Mouse (Mus musculus): ENCODE measurements at regions not wholly inside any gene's neighbourhood (a gene's known extent, or its start where the extent isn't known, plus 50 kb on each side); places are given as distances from the start of the nearest gene placed in this dataset.

- Histone ChIP-seq H3K27me3 (no peaks in the 10 kb centered on the region), H3K36me3 (no peaks in the 10 kb centered on the region), H3K9me3 (no peaks in the 10 kb centered on the region), H3K4me2 (replicated peaks) (no peak overlapping the region), H3K27ac (replicated peaks) (no peak overlapping the region), H3K9ac (replicated peaks) (no peak overlapping the region), H3K4me1 (no peaks in the 10 kb centered on the region), H3K4me3 (no peak overlapping the region)
- ATAC-seq (replicated peaks) = no peak
- 89% methylated on average over 3 of the region's 3 CpGs for WGBS
Measured at GRCm38 (mm10) chr12:56046050-56046449, 209.9 kb downstream of the Brms1l start.

- 1% methylated on average over 7 of the region's 7 CpGs for WGBS
- H3K36me3 ChIP-seq = no peaks in the 10 kb centered on the region
- no peaks in the 10 kb centered on the region for H3K27me3 ChIP-seq
- no peak for ATAC-seq (replicated peaks)
- H3K27ac ChIP-seq (replicated peaks) = no peak overlapping the region
- no peaks in the 10 kb centered on the region for H3K9me3 ChIP-seq
- H3K4me1 ChIP-seq = no peaks in the 10 kb centered on the region
- no peak overlapping the region for H3K4me3 ChIP-seq
- no peak overlapping the region for H3K9ac ChIP-seq (replicated peaks)
- no peak overlapping the region for H3K4me2 ChIP-seq (replicated peaks)
Measured at GRCm38 (mm10) chr12:56020954-56021514, 184.9 kb downstream of the Brms1l start.

GRCm38 (mm10) chr12:56020547-56020946 lies 184.4 kb downstream of the Brms1l start:
- Histone ChIP-seq H3K9me3 (no peaks in the 10 kb centered on the region), H3K27me3 (no peaks in the 10 kb centered on the region), H3K4me1 (no peaks in the 10 kb centered on the region), H3K27ac (replicated peaks) (no peak overlapping the region), H3K4me2 (replicated peaks) (no peak overlapping the region), H3K36me3 (no peaks in the 10 kb centered on the region), H3K9ac (replicated peaks) (no peak overlapping the region), H3K4me3 (no peak overlapping the region)
- whole genome bisulfite sequencing = 0% methylated on average over 1 of the region's 1 CpGs
- no peak for ATAC-seq (replicated peaks)

- no peak for ATAC-seq (replicated peaks)
- no peak overlapping the region for H3K4me2 ChIP-seq (replicated peaks)
- no peaks in the 10 kb centered on the region for H3K9me3 ChIP-seq
- no peaks in the 10 kb centered on the region for H3K36me3 ChIP-seq
- peaks cover 23% of the 10 kb centered on the region for H3K27me3 ChIP-seq
- no peak overlapping the region for H3K4me3 ChIP-seq
- no peak overlapping the region for H3K9ac ChIP-seq (replicated peaks)
- WGBS = 72% methylated on average over 4 of the region's 4 CpGs
- no peak overlapping the region for H3K27ac ChIP-seq (replicated peaks)
- peaks cover 5% of the 10 kb centered on the region for H3K4me1 ChIP-seq
Measured at GRCm38 (mm10) chr12:56009976-56010375, 173.9 kb downstream of the Brms1l start.

- no peak overlapping the region for H3K4me3 ChIP-seq
- no peak for ATAC-seq (replicated peaks)
- H3K9ac ChIP-seq (replicated peaks) = no peak overlapping the region
- no peaks in the 10 kb centered on the region for H3K36me3 ChIP-seq
- H3K27ac ChIP-seq (replicated peaks) = no peak overlapping the region
- H3K27me3 ChIP-seq = peaks cover 41% of the 10 kb centered on the region
- peaks cover 14% of the 10 kb centered on the region for H3K4me1 ChIP-seq
- H3K4me2 ChIP-seq (replicated peaks) = no peak overlapping the region
- H3K9me3 ChIP-seq = no peaks in the 10 kb centered on the region
- WGBS = 45% methylated on average over 4 of the region's 4 CpGs
Measured at GRCm38 (mm10) chr12:56005846-56006245, 169.7 kb downstream of the Brms1l start.

- ATAC-seq (replicated peaks) = no peak
- Histone ChIP-seq H3K9me3 (no peaks in the 10 kb centered on the region), H3K27ac (replicated peaks) (no peak overlapping the region), H3K4me1 (peaks cover 14% of the 10 kb centered on the region), H3K27me3 (peaks cover 41% of the 10 kb centered on the region), H3K9ac (replicated peaks) (no peak overlapping the region), H3K36me3 (no peaks in the 10 kb centered on the region), H3K4me3 (no peak overlapping the region), H3K4me2 (replicated peaks) (no peak overlapping the region)
- WGBS = 3% methylated on average over 6 of the region's 6 CpGs
Measured at GRCm38 (mm10) chr12:56005321-56005720, 169.2 kb downstream of the Brms1l start.

- Histone ChIP-seq H3K27me3 (peaks cover 36% of the 10 kb centered on the region), H3K9ac (replicated peaks) (no peak overlapping the region), H3K4me3 (no peak overlapping the region), H3K9me3 (no peaks in the 10 kb centered on the region), H3K4me1 (peaks cover 14% of the 10 kb centered on the region), H3K36me3 (no peaks in the 10 kb centered on the region), H3K27ac (replicated peaks) (no peak overlapping the region), H3K4me2 (replicated peaks) (no peak overlapping the region)
- 5% methylated on average over 4 of the region's 4 CpGs for WGBS
- peak; percentile 83 for ATAC-seq (replicated peaks)
Measured at GRCm38 (mm10) chr12:56004479-56004878, 168.4 kb downstream of the Brms1l start.

- peaks cover 35% of the 10 kb centered on the region for H3K27me3 ChIP-seq
- H3K4me2 ChIP-seq (replicated peaks) = no peak overlapping the region
- no peak overlapping the region for H3K9ac ChIP-seq (replicated peaks)
- ATAC-seq (replicated peaks) = no peak
- no peak overlapping the region for H3K4me3 ChIP-seq
- H3K9me3 ChIP-seq = no peaks in the 10 kb centered on the region
- H3K36me3 ChIP-seq = no peaks in the 10 kb centered on the region
- H3K4me1 ChIP-seq = peaks cover 14% of the 10 kb centered on the region
- 60% methylated on average over 8 of the region's 8 CpGs for WGBS
- H3K27ac ChIP-seq (replicated peaks) = no peak overlapping the region
Measured at GRCm38 (mm10) chr12:56003561-56003960, 167.4 kb downstream of the Brms1l start.

GRCm38 (mm10) chr12:55996585-55997377 lies 160.7 kb downstream of the Brms1l start:
- WGBS = 12% methylated on average over 3 of the region's 3 CpGs
- peaks cover 3% of the 10 kb centered on the region; the same call in 1 of the 2 replicates for H3K4me1 ChIP-seq
- ATAC-seq (replicated peaks) = 0 out of 2 replicates have a peak, but pooled peaks have one; percentile 48

GRCm38 (mm10) chr12:55983565-55984351 lies 147.6 kb downstream of the Brms1l start:
- Histone ChIP-seq H3K27me3 (peaks cover 4% of the 10 kb centered on the region; the same call in 1 of the 2 replicates), H3K36me3 (no peaks in the 10 kb centered on the region), H3K4me2 (replicated peaks) (peak overlapping the region; percentile 34), H3K9ac (replicated peaks) (peak overlapping the region; percentile 22; the same call in 1 of the 2 replicates), H3K9me3 (no peaks in the 10 kb centered on the region), H3K4me3 (peak overlapping the region; percentile 11; the same call in 1 of the 2 replicates), H3K27ac (replicated peaks) (peak overlapping the region; percentile 56), H3K4me1 (peaks cover 10% of the 10 kb centered on the region)
- ATAC-seq (replicated peaks) = peak; percentile 89
- 7% methylated on average over 11 of the region's 11 CpGs for WGBS

More at GRCm38 (mm10) chr12:55996585-55997377, 160.7 kb downstream of the Brms1l start:
- Histone ChIP-seq H3K9ac (replicated peaks) (no peak overlapping the region), H3K36me3 (no peaks in the 10 kb centered on the region), H3K27me3 (peaks cover 7% of the 10 kb centered on the region; the same call in 1 of the 2 replicates), H3K4me3 (no peak overlapping the region), H3K4me2 (replicated peaks) (no peak overlapping the region), H3K27ac (replicated peaks) (no peak overlapping the region), H3K9me3 (no peaks in the 10 kb centered on the region)

GRCm38 (mm10) chr12:55983128-55983527 lies 147.0 kb downstream of the Brms1l start:
- Histone ChIP-seq H3K4me1 (peaks cover 10% of the 10 kb centered on the region), H3K4me2 (replicated peaks) (peak overlapping the region; percentile 34; the same call in 1 of the 2 replicates), H3K36me3 (no peaks in the 10 kb centered on the region), H3K4me3 (no peak overlapping the region), H3K27me3 (peaks cover 4% of the 10 kb centered on the region; the same call in 1 of the 2 replicates), H3K27ac (replicated peaks) (peak overlapping the region; percentile 56), H3K9me3 (no peaks in the 10 kb centered on the region), H3K9ac (replicated peaks) (no peak overlapping the region)
- ATAC-seq (replicated peaks) = peak; percentile 59
- WGBS = 24% methylated on average over 3 of the region's 3 CpGs

- 90% methylated on average over 3 of the region's 3 CpGs for WGBS
- Histone ChIP-seq H3K9me3 (no peaks in the 10 kb centered on the region), H3K36me3 (no peaks in the 10 kb centered on the region), H3K4me1 (no peaks in the 10 kb centered on the region), H3K27ac (replicated peaks) (no peak overlapping the region), H3K4me3 (no peak overlapping the region), H3K9ac (replicated peaks) (no peak overlapping the region), H3K27me3 (no peaks in the 10 kb centered on the region), H3K4me2 (replicated peaks) (no peak overlapping the region)
- ATAC-seq (replicated peaks) = no peak
Measured at GRCm38 (mm10) chr12:55974262-55974661, 138.1 kb downstream of the Brms1l start.

Data from forebrain, embryonic 15.5 days (tissue).